Mouse (Mus musculus): ENCODE results near the gene Vps54.

Gene Vps54

DNA sequence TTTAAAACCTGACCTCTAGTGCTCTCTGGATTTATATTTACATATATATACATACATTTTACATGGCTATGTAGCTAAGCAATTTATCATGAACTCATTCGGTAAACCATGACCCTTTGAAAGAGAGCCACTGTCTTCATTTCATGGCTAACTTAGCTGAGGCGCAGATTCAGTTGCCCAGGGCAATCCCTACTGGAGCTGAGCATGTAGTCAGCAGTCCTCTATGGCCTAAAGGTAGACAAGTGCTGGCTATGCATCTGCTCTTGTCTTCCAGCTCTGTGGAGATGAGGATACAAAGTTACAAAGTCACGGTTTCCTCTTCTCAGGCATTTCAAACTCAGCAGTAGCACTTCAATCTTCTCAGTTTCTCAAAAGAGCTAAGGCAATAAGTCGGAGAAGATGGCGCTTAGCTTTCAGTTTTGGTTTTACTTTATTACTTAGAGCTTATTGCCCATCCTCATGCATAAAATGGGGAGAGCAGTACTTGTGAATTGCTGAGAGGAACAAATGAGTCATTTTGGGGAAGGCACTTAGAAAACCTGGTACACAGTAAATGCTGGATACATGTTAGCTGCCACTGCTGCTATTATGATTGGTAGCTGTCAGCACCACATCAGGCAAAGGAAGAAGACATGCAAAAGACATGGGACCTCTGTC is 93.7 kb downstream of the Vps54 start:
- no peak for DNase-seq (ENCODE audit: low read depth, low spot score)

DNA sequence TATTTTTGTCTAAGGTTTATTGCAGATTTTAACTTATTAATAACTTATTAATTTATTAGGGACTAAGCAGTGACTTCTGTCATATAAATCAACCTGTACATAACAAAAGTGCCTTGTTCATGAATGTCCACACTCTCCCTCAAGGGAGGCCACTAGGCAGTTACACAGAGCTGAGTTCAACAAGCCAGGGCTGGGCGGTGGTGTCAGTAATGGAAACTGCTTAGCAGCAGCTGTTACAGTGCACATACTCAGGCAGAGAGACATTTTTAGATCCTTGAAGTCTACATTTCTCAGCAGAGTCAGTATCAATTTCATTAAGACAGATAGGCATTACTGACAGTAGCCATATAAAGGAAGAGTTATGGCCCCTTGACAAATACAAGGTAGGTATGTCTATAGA is 98.8 kb downstream of the Vps54 start:
- DNase-seq (ENCODE audit: low read depth, low spot score) = no peak

DNA sequence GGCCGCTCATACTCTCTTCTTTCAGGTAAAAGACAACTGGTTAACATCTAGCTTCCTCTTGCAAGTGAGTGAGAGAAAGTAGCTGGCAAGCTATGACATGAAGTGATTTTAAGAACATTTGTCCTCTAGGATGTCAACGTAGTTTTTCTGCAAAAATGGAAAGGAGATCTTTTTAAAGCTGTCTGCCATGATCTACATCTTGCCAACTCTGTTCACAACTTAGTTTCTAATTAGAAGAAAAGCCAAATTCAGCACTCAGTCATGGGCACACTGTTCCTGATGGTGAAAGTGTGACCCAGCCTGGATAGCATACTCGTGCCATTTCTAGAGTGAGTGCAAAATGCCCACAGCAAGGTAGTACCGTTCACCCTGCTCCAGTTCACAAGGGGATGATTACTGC is 100.0 kb downstream of the Vps54 start:
- no peak for DNase-seq (ENCODE audit: low read depth, low spot score)

DNA sequence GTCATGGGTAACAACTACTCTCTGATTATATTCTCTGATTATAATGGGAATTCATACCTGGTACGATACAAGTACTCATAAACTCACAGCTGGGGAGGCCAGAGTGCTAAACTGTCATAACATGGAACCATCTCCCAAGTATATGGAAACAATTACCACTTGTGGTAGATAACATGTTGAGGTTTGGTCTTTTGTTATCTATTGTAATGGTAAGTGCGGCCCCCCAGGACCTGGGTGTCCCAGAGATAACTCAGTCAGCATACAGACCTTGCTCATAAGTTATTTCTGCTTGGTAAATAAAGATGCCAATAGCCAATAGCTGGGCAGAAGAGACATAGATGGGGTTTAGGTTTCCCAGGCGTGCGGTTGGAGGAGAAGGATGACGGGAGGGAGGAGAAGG is 104.4 kb downstream of the Vps54 start:
- no peak for DNase-seq (ENCODE audit: low read depth, low spot score)

DNA sequence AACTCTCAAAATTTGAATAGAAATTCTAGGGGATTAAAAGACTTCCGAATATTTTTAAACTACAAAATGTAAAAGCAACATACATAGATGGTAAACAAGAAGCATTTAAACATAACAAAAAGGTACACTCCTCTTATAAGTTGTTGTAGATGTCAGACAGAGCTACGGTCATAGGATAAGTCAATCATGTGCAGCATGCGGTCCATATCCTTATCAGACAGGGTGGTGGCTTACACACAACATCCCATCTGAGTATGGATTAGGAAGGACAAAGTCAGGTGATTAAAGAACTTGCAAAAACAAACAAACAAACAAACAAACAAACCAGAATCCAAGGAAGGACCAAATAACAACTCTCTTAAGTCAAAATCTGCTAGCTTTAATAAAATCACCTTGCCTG is 106.9 kb downstream of the Vps54 start:
- DNase-seq (ENCODE audit: low read depth, low spot score) = no peak

DNA sequence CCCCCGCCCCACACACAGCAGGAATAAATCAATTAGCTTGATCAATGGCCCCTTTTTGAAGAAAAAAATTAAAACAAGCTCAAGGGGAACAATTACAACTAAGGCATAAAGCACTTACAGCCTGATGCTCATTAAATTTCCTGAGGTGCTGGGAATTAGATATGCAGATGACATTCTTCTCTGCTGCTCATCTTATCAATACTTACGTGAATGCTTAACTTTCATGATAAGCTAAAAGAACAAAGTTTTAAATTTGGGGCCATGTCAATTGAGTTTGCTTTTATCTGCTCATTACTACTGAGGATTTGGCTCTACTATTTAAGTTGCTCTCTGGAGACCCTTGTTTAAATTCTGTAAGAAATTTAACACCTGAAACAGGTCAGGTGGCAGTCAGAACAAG is 109.8 kb downstream of the Vps54 start:
- DNase-seq (ENCODE audit: low read depth, low spot score) = no peak

DNA sequence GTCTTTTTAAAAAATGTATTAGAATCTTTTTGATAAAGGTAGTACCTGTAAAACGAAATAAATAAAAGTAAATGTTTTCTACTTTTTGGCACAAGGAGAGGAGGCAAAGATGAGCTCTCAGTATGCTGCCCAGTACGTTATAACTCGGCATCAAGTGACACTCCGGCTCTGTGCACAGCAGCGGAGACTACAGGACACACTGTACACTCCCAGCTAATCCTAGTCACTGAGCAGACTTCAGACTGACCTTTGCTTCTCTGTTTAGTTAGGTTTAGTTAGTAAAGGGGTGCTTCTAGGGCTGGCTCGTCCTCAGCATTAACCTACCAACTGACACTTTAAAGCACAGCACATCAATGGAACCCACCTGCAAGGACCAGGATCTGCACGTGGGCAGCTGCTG is 112.2 kb downstream of the Vps54 start:
- no peak for DNase-seq (ENCODE audit: low read depth, low spot score)

DNA sequence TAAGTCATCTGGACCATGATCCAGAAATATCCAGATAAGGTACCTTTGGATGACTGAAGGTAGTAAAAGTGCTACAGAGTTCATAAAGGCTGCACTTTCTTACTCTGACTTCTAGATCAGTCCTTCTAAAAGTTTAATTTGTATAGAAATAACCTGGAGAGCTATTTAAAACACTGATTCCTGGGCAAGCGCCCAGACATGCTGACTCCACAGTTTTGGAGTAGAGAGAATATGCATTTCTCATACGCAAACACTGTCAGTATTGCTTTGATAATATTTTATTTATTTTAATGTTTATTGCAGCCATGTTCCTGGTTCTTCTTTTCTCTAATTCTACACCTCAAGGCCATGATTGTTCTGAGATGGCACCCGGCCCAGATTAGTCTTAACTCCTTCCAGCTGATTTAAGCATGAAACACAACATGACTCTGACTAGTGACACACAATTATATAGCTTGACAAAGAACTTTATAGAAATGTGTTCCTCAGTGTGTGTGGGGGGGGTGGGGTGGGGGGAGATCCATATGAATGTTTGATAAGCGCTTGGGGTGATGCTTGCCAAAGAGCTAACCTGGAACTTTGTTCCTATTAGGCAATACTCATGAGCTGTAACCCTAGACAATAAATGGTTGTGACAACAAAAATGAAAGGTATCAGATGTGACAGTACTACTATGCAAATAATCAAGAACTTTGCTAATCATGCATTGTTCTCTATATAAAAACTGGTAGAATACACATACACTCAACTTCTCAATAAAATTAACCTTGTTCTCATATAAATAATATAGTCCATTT is 124.3 kb downstream of the Vps54 start:
- DNase-seq (ENCODE audit: low read depth, low spot score) = no peak

DNA sequence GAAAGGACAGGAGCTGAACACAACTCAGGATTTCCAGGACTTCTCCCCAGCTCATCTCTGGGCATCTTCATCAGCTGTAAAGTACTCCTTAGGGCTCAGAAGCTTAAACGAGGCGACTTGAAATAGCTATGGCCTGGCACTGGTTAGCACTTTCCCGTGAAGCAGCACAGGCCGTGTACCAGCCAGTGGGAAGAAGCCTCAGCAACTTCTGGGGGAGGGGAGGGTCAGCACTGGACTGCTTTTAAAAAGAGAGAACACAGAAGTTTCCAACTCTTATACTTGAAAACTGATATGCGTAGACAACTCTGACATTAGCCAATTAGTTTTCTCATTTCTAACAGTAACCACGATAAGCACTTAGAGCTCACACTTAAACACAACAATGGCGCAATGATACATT is 129.4 kb downstream of the Vps54 start:
- no peak for DNase-seq (ENCODE audit: low read depth, low spot score)

DNA sequence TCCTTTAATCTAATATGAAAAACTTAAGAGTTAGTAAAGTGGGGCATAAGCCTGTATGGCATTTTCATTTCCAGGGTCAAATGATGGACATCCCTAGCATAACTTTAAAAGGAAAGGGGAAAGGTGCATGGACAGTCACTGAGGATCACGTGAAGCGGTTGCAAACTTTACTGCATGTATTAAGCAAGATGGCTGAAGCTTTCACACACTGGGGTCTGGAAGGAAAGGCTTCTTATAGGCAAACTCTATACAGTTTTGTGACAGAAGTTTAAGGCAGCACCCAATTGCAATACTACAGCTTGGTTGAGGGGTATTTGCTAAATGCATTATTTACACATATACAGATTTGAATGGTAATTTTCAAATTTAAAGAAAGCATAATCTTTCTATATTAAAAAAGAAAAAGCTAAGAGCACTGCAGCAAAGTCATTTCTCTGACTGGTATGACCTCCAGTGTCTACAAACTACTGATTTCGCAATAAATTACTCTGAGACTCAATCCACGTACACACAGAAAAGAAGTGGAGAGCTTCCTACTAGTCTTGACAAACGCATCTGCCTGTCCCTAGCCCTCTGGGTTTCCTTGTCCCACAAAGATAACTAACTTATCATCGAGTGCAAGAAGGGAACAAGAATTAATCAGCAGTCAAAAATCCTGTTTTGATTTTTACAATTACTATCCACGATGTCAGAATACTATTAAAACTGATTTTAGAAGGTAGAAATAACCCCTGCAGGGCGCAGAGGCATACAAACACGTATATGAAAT is 130.4 kb downstream of the Vps54 start:
- DNase-seq (ENCODE audit: low read depth, low spot score) = no peak

DNA sequence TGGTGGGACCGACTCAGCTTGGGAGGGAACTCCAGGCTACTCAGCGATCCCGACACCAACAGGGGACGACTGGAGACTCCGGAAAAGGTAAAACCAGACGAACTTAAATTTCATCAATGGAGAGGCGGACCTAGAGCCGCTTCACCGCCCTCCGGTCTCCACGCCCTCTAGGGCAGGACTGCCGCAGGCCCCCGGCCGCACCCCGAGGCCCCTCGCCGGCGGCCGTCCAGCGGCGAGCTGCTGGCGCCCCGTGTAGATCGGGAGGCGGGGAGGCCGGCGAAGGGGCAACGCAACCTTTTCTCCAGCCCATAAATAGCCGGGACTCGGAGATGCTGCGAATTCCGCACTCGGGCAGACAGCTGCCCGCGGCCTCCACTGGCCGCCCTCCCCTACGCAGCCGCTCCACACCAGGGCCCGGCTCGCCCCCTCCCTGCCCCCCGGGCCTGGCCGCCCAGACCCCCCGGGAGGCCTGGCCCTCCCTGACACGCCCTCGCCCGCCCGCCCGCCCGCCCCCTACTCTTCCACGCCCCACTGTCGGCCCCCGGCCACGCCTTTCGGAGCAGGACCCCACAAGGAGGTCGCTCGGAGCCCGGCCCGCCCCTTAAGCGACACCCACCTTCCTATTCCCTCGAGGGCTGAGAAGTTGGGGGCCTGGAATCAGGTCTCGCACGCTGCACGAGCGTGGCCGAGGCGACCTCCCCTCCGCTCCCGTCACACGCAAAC is 131.5 kb downstream of the Vps54 start:
- no peak for DNase-seq (ENCODE audit: low read depth, low spot score)

Measured in retina, adult 2 months (tissue).